Mouse (Mus musculus): ENCODE measurements around the gene Foxa1.

- TF ChIP-seq NANOG (IDR thresholded peaks at IDR 0.05; ENCODE audit: borderline replicate concordance, low read length) (no peak), CTCF (conservative IDR thresholded peaks at IDR 0.05; ENCODE audit: low read length) (no peak), POU5F1 (IDR thresholded peaks at IDR 0.05; ENCODE audit: borderline replicate concordance, low read length) (no peak)
Measured at GRCm38 (mm10) chr12:57575931-57576628, 29.4 kb upstream of the Foxa1 start.

Measured in E14TG2a.4 (cell line).